Mouse (Mus musculus): ENCODE measurements around the gene Arl10.

DNA sequence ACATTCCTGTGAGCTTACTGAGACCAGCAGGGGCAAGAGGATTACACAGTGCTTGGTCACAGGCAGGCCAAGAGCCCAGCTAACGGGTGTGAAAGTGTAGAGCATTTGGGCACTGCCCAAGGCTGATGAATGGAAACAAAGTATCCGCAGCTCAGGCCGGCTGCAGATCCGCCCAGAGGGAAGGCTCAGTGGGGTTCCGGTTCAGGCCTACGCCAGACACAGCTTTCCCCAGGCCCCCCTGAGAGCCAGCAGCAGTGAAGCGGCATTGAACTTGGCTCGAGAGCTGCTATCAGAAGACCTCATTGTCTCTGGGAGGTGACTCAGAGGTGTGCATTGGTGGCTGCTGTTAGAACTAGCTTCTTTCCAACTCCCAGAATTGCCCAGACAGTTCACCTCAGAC, 33.9 kb downstream of the Arl10 start:
- TF ChIP-seq CTCF (IDR thresholded peaks at IDR 0.05; ENCODE audit: insufficient read depth, low read length) (no peak), POLR2A (IDR thresholded peaks at IDR 0.05; ENCODE audit: borderline replicate concordance, extremely low read depth, low read depth, low read length) (no peak)
